Mouse (Mus musculus) NIH3T3 (cell line): Measurements from ENCODE around the gene Twnk.

Source experiments
- DNase-seq: peaks from one replicate; pipeline ENCODE4 v3.0.0-alpha.2; 2012; ENCODE audit warnings: low read depth

Twnk gene

GRCm38 (mm10) chr19:45005444-45005843 is at the start of gene Twnk:
TSS of gene Twnk (plus strand) at chr19:45005663.
- DNase-seq = peak; percentile 77

GRCm38 (mm10) chr19:44959633-44960032 is 45.8 kb upstream of the Twnk start:
- DNase-seq = no peak

- no peak for DNase-seq
Observed at GRCm38 (mm10) chr19:44965978-44966377, 39.5 kb upstream of the Twnk start.

GRCm38 (mm10) chr19:44968329-44968728 is 37.1 kb upstream of the Twnk start:
- DNase-seq = no peak

GRCm38 (mm10) chr19:44976636-44977035 is 28.8 kb upstream of the Twnk start:
- DNase-seq = no peak

GRCm38 (mm10) chr19:44977148-44977547 is 28.3 kb upstream of the Twnk start:
- DNase-seq = no peak

- no peak for DNase-seq
Observed at GRCm38 (mm10) chr19:44980787-44981186, 24.7 kb upstream of the Twnk start.

GRCm38 (mm10) chr19:44982477-44983115 is 22.9 kb upstream of the Twnk start:
- DNase-seq = no peak

- peak; percentile 39 for DNase-seq
Observed at GRCm38 (mm10) chr19:44983366-44983765, 22.1 kb upstream of the Twnk start.

GRCm38 (mm10) chr19:44984420-44984819 is 21.0 kb upstream of the Twnk start:
- DNase-seq = no peak

GRCm38 (mm10) chr19:44985159-44985988 is 20.1 kb upstream of the Twnk start:
- DNase-seq = no peak

- DNase-seq = no peak
Observed at GRCm38 (mm10) chr19:44987004-44987403, 18.5 kb upstream of the Twnk start.

- no peak for DNase-seq
Observed at GRCm38 (mm10) chr19:44987851-44988250, 17.6 kb upstream of the Twnk start.

- DNase-seq = no peak
Observed at GRCm38 (mm10) chr19:44988321-44988720, 17.1 kb upstream of the Twnk start.

- peak; percentile 69 for DNase-seq
Observed at GRCm38 (mm10) chr19:44988831-44989566, 16.5 kb upstream of the Twnk start, which contains the start of gene Sema4g. TSS of gene Sema4g (plus strand) at chr19:44989101.

- DNase-seq = no peak
Observed at GRCm38 (mm10) chr19:44989567-44990495, 15.6 kb upstream of the Twnk start.

- no peak for DNase-seq
Observed at GRCm38 (mm10) chr19:44991031-44991430, 14.4 kb upstream of the Twnk start.

GRCm38 (mm10) chr19:44992246-44992645 is 13.2 kb upstream of the Twnk start:
- DNase-seq = no peak

- DNase-seq = no peak
Observed at GRCm38 (mm10) chr19:44992712-44993111, 12.8 kb upstream of the Twnk start.

GRCm38 (mm10) chr19:44997786-44998185 is 7.7 kb upstream of the Twnk start:
- DNase-seq = peak; percentile 58

- no peak for DNase-seq
Observed at GRCm38 (mm10) chr19:44999647-45000046, 5.8 kb upstream of the Twnk start.

GRCm38 (mm10) chr19:45002301-45002700 is 3.2 kb upstream of the Twnk start:
- peak; percentile 26 for DNase-seq
